Mouse (Mus musculus): ENCODE results near the gene Nup93.

DNA sequence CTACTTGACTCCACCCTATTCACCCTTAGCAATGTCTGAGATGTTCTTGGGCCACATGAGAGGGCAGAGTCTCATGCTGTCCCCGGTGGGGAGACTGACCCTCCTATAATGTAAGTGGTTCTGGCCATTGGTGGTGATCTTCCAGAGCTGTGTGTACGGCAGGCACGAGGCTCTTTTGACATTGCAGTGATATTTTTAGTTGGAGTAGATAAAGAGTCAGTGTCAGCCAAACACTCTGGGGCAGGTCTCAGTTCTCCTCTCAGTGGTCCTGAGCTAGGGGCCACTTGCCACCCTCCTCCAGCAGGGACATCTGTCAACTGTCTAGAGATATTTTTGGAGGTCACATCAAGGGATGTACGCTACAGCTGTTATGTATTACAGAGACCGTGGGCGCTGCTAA, 142.9 kb downstream of the Nup93 start:
- TF ChIP-seq GATA1 (IDR thresholded peaks at IDR 0.05; ENCODE audit: borderline replicate concordance, low read length): no peak
- no peak for TF ChIP-seq FLI1 (IDR thresholded peaks at IDR 0.05; ENCODE audit: low read length)

Measured in megakaryocyte, embryonic 14.5 days (primary cell).